Mouse (Mus musculus): ENCODE measurements around the gene Arhgap9. TPM values are rescaled to one million over a fixed set of nuclear protein-coding genes. Genes with fewer than 3 reads are reported as not detected.
A peak's percentile ranks its signal among the peaks of the same experiment; 100 is the strongest.

The Arhgap9 gene
- total RNA-seq, 4 experiments from 2014 or later: 0.60 to 4.6 (median 2.2) TPM

GRCm38 (mm10) chr10:127322669-127323068 is 905 bp downstream of the Arhgap9 start:
- no peak for DNase-seq (ENCODE audit: low spot score in 2 of 2)

GRCm38 (mm10) chr10:127323131-127323855 is 1.5 kb downstream of the Arhgap9 start:
- DNase-seq (ENCODE audit: low spot score in 2 of 2): no peak

- DNase-seq (ENCODE audit: low spot score in 2 of 2): no peak
Observed at GRCm38 (mm10) chr10:127324495-127324894, 2.7 kb downstream of the Arhgap9 start.

- no peak for DNase-seq (ENCODE audit: low spot score in 2 of 2)
Observed at GRCm38 (mm10) chr10:127325454-127326016, 3.8 kb downstream of the Arhgap9 start.

- no peak for DNase-seq (ENCODE audit: low spot score in 2 of 2)
Observed at GRCm38 (mm10) chr10:127326017-127326801, 4.4 kb downstream of the Arhgap9 start.

GRCm38 (mm10) chr10:127326828-127327227 is 5.1 kb downstream of the Arhgap9 start:
- DNase-seq (ENCODE audit: low spot score in 2 of 2): no peak

- DNase-seq (ENCODE audit: low spot score in 2 of 2): no peak
Observed at GRCm38 (mm10) chr10:127327461-127328145, 5.8 kb downstream of the Arhgap9 start.

- DNase-seq (ENCODE audit: low spot score in 2 of 2): no peak
Observed at GRCm38 (mm10) chr10:127330212-127330611, 8.4 kb downstream of the Arhgap9 start.

- no peak for DNase-seq (ENCODE audit: low spot score in 2 of 2)
Observed at GRCm38 (mm10) chr10:127332211-127332874, 10.6 kb downstream of the Arhgap9 start.

GRCm38 (mm10) chr10:127333152-127333551 is 11.4 kb downstream of the Arhgap9 start:
- no peak for DNase-seq (ENCODE audit: low spot score in 2 of 2)

GRCm38 (mm10) chr10:127335271-127335670 is 13.5 kb downstream of the Arhgap9 start:
- DNase-seq (ENCODE audit: low spot score in 2 of 2): no peak

- DNase-seq (ENCODE audit: low spot score in 2 of 2): no peak
Observed at GRCm38 (mm10) chr10:127336952-127337351, 15.2 kb downstream of the Arhgap9 start.

- no peak for DNase-seq (ENCODE audit: low spot score in 2 of 2)
Observed at GRCm38 (mm10) chr10:127337536-127338099, 15.9 kb downstream of the Arhgap9 start.

GRCm38 (mm10) chr10:127338930-127339682 is 17.3 kb downstream of the Arhgap9 start:
- DNase-seq (ENCODE audit: low spot score in 2 of 2): peak; percentile 79 to 89

- DNase-seq (ENCODE audit: low spot score in 2 of 2): no peak
Observed at GRCm38 (mm10) chr10:127339683-127340576, 18.2 kb downstream of the Arhgap9 start.

- DNase-seq (ENCODE audit: low spot score in 2 of 2): no peak
Observed at GRCm38 (mm10) chr10:127340577-127341359, 19.0 kb downstream of the Arhgap9 start.

- no peak for DNase-seq (ENCODE audit: low spot score in 2 of 2)
Observed at GRCm38 (mm10) chr10:127341360-127341690, 19.6 kb downstream of the Arhgap9 start.

GRCm38 (mm10) chr10:127341891-127342639 is 20.3 kb downstream of the Arhgap9 start, which contains the start of gene Gli1:
Gene Gli1, minus strand, starts transcription at chr10:127341974.
- peak; percentile 60 to 69 for DNase-seq (ENCODE audit: low spot score in 2 of 2)

All from layer of hippocampus, adult 8-10 months (tissue).